Mouse (Mus musculus): Measurements from ENCODE around the gene 2810408A11Rik. TPM values are rescaled to one million over a fixed set of nuclear protein-coding genes. Genes with fewer than 3 reads are reported as not detected.
A peak's percentile ranks its signal among the peaks of the same experiment; 100 is the strongest.

Gene 2810408A11Rik
- total and polyA plus RNA-seq, 3 experiments: 0.81 to 1.3 TPM; not detected in 1

DNA sequence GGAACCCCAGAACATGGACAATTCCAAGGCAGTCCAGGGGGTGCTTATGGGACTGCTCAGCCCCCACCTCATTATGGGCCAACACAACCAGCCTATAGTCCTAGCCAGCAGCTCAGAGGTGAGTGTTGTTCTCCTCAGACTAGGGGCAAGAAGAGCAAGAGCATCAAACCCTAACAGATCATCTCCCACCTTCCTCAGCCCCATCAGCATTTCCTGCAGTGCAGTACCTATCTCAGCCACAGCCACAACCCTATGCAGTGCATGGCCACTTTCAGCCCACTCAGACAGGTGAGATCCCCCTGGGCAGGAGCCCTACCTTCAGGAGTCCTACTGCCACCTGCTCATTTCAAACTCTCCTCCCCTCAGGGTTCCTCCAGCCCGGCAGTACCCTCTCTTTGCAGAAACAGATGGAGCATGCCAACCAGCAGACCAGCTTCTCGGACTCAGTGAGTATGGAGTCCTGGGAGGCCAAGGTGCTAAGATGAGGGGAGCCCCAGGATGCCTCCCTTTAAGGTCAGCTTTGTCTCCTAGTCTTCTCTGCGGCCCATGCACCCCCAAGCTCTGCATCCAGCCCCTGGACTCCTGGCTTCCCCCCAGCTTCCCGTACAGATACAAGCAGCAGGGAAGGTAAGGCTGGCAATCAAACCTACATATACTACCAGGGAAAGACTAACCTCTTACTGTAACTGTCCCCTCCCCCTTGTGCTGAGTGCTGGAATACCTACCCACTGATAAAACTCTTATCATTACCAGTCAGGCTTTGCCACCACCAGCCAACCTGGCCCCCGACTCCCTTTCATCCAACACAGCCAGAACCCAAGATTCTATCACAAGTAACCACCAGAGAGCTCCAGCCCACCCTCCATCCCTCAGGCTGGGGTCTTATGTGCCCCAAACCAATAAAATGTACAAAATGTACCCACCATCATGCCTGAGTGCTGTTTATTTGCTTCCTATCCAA, 15.2 kb upstream of the 2810408A11Rik start (continued):
- no peak for TF ChIP-seq USF2 (IDR thresholded peaks at IDR 0.05; ENCODE audit: borderline replicate concordance in 1 of 2, insufficient read depth in 1 of 2, low read depth in 1 of 2, low read length in 2 of 2)
- TF ChIP-seq TAL1 (IDR thresholded peaks at IDR 0.05; ENCODE audit: low read length): peak; percentile 97
- peak; percentile 67; the same call in 1 of the 2 replicates for TF ChIP-seq HCFC1 (IDR thresholded peaks at IDR 0.05; ENCODE audit: low read depth, low read length)
- no peak; the same call in 1 of the 2 replicates for TF ChIP-seq POLR2AphosphoS5 (IDR thresholded peaks at IDR 0.05; ENCODE audit: borderline replicate concordance, low read depth, low read length)
- peak; percentile 19; the same call in 1 of the 2 replicates for TF ChIP-seq NELFE (IDR thresholded peaks at IDR 0.05; ENCODE audit: low read depth, low read length)

DNA sequence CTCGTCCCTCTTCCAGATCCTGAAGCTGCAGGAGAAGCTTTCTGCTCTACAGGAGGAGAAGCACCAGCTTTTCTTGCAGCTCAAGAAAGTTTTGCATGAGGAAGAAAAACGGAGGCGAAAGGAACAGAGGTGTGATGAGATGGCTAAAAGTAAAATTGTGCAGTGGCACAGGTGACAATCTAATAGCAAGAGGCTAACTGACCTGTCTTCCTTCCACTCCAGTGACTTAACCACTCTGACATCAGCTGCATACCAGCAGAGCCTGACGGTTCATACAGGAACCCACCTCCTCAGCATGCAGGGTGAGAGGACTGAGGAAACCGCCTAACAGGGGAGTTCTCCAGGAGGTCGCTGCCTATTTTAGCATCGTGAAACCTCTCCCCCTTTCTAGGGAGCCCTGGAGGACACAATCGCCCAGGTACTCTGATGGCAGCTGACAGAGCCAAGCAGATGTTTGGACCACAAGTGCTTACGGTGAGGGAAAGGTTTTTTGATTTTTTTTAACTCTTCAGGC, 14.2 kb upstream of the 2810408A11Rik start:
- Histone ChIP-seq H3K79me2 (ENCODE audit: control insufficient read depth, insufficient read depth, low read length, poor library complexity) (peaks cover 48% of the 10 kb centered on the region), H3K27ac (ENCODE audit: control insufficient read depth, low read depth, low read length) (peak overlapping the region; percentile 74), H3K4me1 (ENCODE audit: control insufficient read depth in 1 of 2, insufficient read depth in 2 of 2, low read length in 2 of 2) (peaks cover 4 to 53% of the 10 kb centered on the region in 2 experiments)

GRCm38 (mm10) chr11:69914372-69914764, 13.6 kb upstream of the 2810408A11Rik start:
- peak; percentile 87 for DNase-seq (ENCODE audit: low read depth, low spot score)
- H3K27ac ChIP-seq (ENCODE audit: control insufficient read depth, low read depth, low read length): peak overlapping the region; percentile 74
- peak overlapping the region; percentile 58 to 78 for H3K4me3 ChIP-seq (ENCODE audit: control insufficient read depth in 1 of 2, insufficient read depth in 1 of 2, low read depth in 2 of 2, low read length in 2 of 2)
- H3K9ac ChIP-seq (ENCODE audit: control insufficient read depth, low read depth, low read length, poor library complexity, severe bottlenecking): peak overlapping the region; percentile 77
- peaks cover 19 to 50% of the 10 kb centered on the region in 2 experiments for H3K36me3 ChIP-seq (ENCODE audit: control insufficient read depth in 1 of 2, insufficient read depth in 2 of 2, low read length in 2 of 2)
- H3K79me2 ChIP-seq (ENCODE audit: control insufficient read depth, insufficient read depth, low read length, poor library complexity): peaks cover 42% of the 10 kb centered on the region
- no peaks in the 10 kb centered on the region for H3K27me3 ChIP-seq (ENCODE audit: control insufficient read depth in 1 of 2, insufficient read depth in 2 of 2, low read length in 2 of 2)
- peaks cover 4 to 51% of the 10 kb centered on the region in 2 experiments for H3K4me1 ChIP-seq (ENCODE audit: control insufficient read depth in 1 of 2, insufficient read depth in 2 of 2, low read length in 2 of 2)
- H3K9me3 ChIP-seq (replicated peaks; ENCODE audit: insufficient read depth, low read length): no peaks in the 10 kb centered on the region
- TF ChIP-seq CHD2 (IDR thresholded peaks at IDR 0.05; ENCODE audit: low read length) (no peak), SIN3A (IDR thresholded peaks at IDR 0.05; ENCODE audit: low read length) (peak; percentile 76; the same call in 1 of the 2 replicates), ZC3H11A (IDR thresholded peaks at IDR 0.05; ENCODE audit: low read depth, low read length) (no peak)

More for the DNA sequence above, 14.2 kb upstream of the 2810408A11Rik start:
- H3K4me3 ChIP-seq (ENCODE audit: control insufficient read depth in 1 of 2, insufficient read depth in 1 of 2, low read depth in 2 of 2, low read length in 2 of 2): peak overlapping the region; percentile 58 to 78
- H3K9ac ChIP-seq (ENCODE audit: control insufficient read depth, low read depth, low read length, poor library complexity, severe bottlenecking): peak overlapping the region; percentile 77
- no peaks in the 10 kb centered on the region for H3K9me3 ChIP-seq (replicated peaks; ENCODE audit: insufficient read depth, low read length)
- no peaks in the 10 kb centered on the region for H3K27me3 ChIP-seq (ENCODE audit: control insufficient read depth in 1 of 2, insufficient read depth in 2 of 2, low read length in 2 of 2)
- no peak; the same call in 1 of the 2 replicates for TF ChIP-seq POLR2AphosphoS2 (IDR thresholded peaks at IDR 0.05; ENCODE audit: low read length)
- no peak for TF ChIP-seq HCFC1 (IDR thresholded peaks at IDR 0.05; ENCODE audit: low read depth, low read length)
- no peak for TF ChIP-seq ZKSCAN1 (IDR thresholded peaks at IDR 0.05; ENCODE audit: low read depth, low read length)
- no peak for TF ChIP-seq EP300 (IDR thresholded peaks at IDR 0.05; ENCODE audit: low read depth in 1 of 2, low read length in 2 of 2)
- TF ChIP-seq KAT2A (conservative IDR thresholded peaks at IDR 0.05; ENCODE audit: low read depth, low read length): no peak
- TF ChIP-seq MXI1 (IDR thresholded peaks at IDR 0.05; ENCODE audit: low read depth, low read length): no peak
- no peak for TF ChIP-seq GABPA (IDR thresholded peaks at IDR 0.05; ENCODE audit: low read depth, low read length)
- no peak for TF ChIP-seq ETS1 (IDR thresholded peaks at IDR 0.05; ENCODE audit: low read depth, low read length)
- TF ChIP-seq ZMIZ1 (IDR thresholded peaks at IDR 0.05; ENCODE audit: low read depth, low read length): no peak
- no peak for TF ChIP-seq BHLHE40 (IDR thresholded peaks at IDR 0.05; ENCODE audit: borderline replicate concordance, low read depth, low read length)
- TF ChIP-seq TCF12 (IDR thresholded peaks at IDR 0.05; ENCODE audit: low read depth, low read length): no peak
- no peak for TF ChIP-seq CTCF (IDR thresholded peaks at IDR 0.05 in 2 of 3, conservative IDR thresholded peaks at IDR 0.05 in 1 of 3; ENCODE audit: control insufficient read depth in 1 of 3, insufficient read depth in 1 of 3, low read depth in 2 of 3, low read length in 3 of 3, poor library complexity in 1 of 3, severe bottlenecking in 1 of 3)
- TF ChIP-seq SMC3 (IDR thresholded peaks at IDR 0.05; ENCODE audit: low read depth, low read length): no peak
- no peak for TF ChIP-seq CHD1 (IDR thresholded peaks at IDR 0.05; ENCODE audit: low read depth, low read length)
- TF ChIP-seq GATA1 (IDR thresholded peaks at IDR 0.05; ENCODE audit: low read depth, low read length): no peak
- TF ChIP-seq CHD2 (IDR thresholded peaks at IDR 0.05; ENCODE audit: low read length): no peak
- no peak; a peak in 1 of 4 replicates for TF ChIP-seq POLR2A (IDR thresholded peaks at IDR 0.05; ENCODE audit: control insufficient read depth in 1 of 2, insufficient read depth in 1 of 2, low read depth in 1 of 2, low read length in 2 of 2, poor library complexity in 1 of 2)
- no peak for TF ChIP-seq MYB (IDR thresholded peaks at IDR 0.05; ENCODE audit: low read depth, low read length)
- TF ChIP-seq TBP (IDR thresholded peaks at IDR 0.05; ENCODE audit: low read depth, low read length): no peak
- no peak for TF ChIP-seq MAZ (IDR thresholded peaks at IDR 0.05; ENCODE audit: low read depth, low read length)
- peaks cover 22 to 51% of the 10 kb centered on the region in 2 experiments for H3K36me3 ChIP-seq (ENCODE audit: control insufficient read depth in 1 of 2, insufficient read depth in 2 of 2, low read length in 2 of 2)
- DNase-seq (ENCODE audit: low read depth, low spot score): peak; percentile 61
